Mouse (Mus musculus): ENCODE measurements around the gene Zfp978. TPM values are rescaled to one million over a fixed set of nuclear protein-coding genes. Genes with fewer than 3 reads are reported as not detected.
"Not testable (repeated sequence)": the region's sequence is repeated elsewhere in the genome, so short reads cannot be mapped to it uniquely, and the experiment has no call there.

Zfp978 gene
- polyA plus RNA-seq, 2 experiments, result not detected

GRCm38 (mm10) chr4:147338032-147338610, 23.0 kb upstream of the Zfp978 start:
- no peak for TF ChIP-seq POLR2A (IDR thresholded peaks at IDR 0.05; ENCODE audit: borderline replicate concordance, extremely low read depth, insufficient read depth, insufficient read length)
- H3K27ac ChIP-seq (replicated peaks; ENCODE audit: low read depth, low read length), result no peak overlapping the region
- peaks cover 61% of the 10 kb centered on the region for H3K9me3 ChIP-seq (ENCODE audit: control insufficient read depth, low read length)
- ATAC-seq (ENCODE audit: low FRiP score, low read depth), result peak; percentile 38; the same call in 1 of the 2 replicates
- no peaks in the 10 kb centered on the region for H3K36me3 ChIP-seq (ENCODE audit: control insufficient read depth, insufficient read depth, low read length)
- no peaks in the 10 kb centered on the region for H3K4me1 ChIP-seq (ENCODE audit: control insufficient read depth, insufficient read depth, low read length)
- H3K27me3 ChIP-seq (ENCODE audit: control insufficient read depth, insufficient read depth, low read length), result no peaks in the 10 kb centered on the region
- H3K4me3 ChIP-seq (replicated peaks; ENCODE audit: low read length), result no peak overlapping the region
- no peak overlapping the region for H3K9ac ChIP-seq (ENCODE audit: low read depth, low read length, severe bottlenecking)
- no peak for DNase-seq (ENCODE audit: low spot score)
- H3K4me2 ChIP-seq (replicated peaks; ENCODE audit: low read depth, low read length, severe bottlenecking), result no peak overlapping the region
- 73% methylated on average over 5 of the region's 5 CpGs for WGBS

- WGBS, result 80% methylated on average over 3 of the region's 3 CpGs
- not testable (repeated sequence) for H3K9ac ChIP-seq (ENCODE audit: low read depth, low read length, severe bottlenecking); H3K4me2 ChIP-seq (replicated peaks; ENCODE audit: low read depth, low read length, severe bottlenecking); H3K27me3 ChIP-seq (ENCODE audit: control insufficient read depth, insufficient read depth, low read length); H3K4me3 ChIP-seq (replicated peaks; ENCODE audit: low read length); ATAC-seq (ENCODE audit: low FRiP score, low read depth); H3K4me1 ChIP-seq (ENCODE audit: control insufficient read depth, insufficient read depth, low read length); DNase-seq (ENCODE audit: low spot score); H3K27ac ChIP-seq (replicated peaks; ENCODE audit: low read depth, low read length); H3K36me3 ChIP-seq (ENCODE audit: control insufficient read depth, insufficient read depth, low read length)
- peaks cover 66% of the 10 kb centered on the region for H3K9me3 ChIP-seq (ENCODE audit: control insufficient read depth, low read length)
Measured at GRCm38 (mm10) chr4:147338706-147339105, 22.4 kb upstream of the Zfp978 start.

GRCm38 (mm10) chr4:147339601-147340219, 21.4 kb upstream of the Zfp978 start:
- H3K4me1 ChIP-seq (ENCODE audit: control insufficient read depth, insufficient read depth, low read length); H3K27me3 ChIP-seq (ENCODE audit: control insufficient read depth, insufficient read depth, low read length); ATAC-seq (ENCODE audit: low FRiP score, low read depth); H3K4me3 ChIP-seq (replicated peaks; ENCODE audit: low read length); H3K27ac ChIP-seq (replicated peaks; ENCODE audit: low read depth, low read length); H3K4me2 ChIP-seq (replicated peaks; ENCODE audit: low read depth, low read length, severe bottlenecking); DNase-seq (ENCODE audit: low spot score); H3K36me3 ChIP-seq (ENCODE audit: control insufficient read depth, insufficient read depth, low read length); H3K9ac ChIP-seq (ENCODE audit: low read depth, low read length, severe bottlenecking): not testable (repeated sequence)
- H3K9me3 ChIP-seq (ENCODE audit: control insufficient read depth, low read length), result peaks cover 62% of the 10 kb centered on the region
- WGBS, result 73% methylated on average over 7 of the region's 7 CpGs

GRCm38 (mm10) chr4:147340236-147340635, 20.9 kb upstream of the Zfp978 start:
- H3K4me3 ChIP-seq (replicated peaks; ENCODE audit: low read length); H3K36me3 ChIP-seq (ENCODE audit: control insufficient read depth, insufficient read depth, low read length); H3K27me3 ChIP-seq (ENCODE audit: control insufficient read depth, insufficient read depth, low read length); H3K9ac ChIP-seq (ENCODE audit: low read depth, low read length, severe bottlenecking); H3K4me2 ChIP-seq (replicated peaks; ENCODE audit: low read depth, low read length, severe bottlenecking); H3K4me1 ChIP-seq (ENCODE audit: control insufficient read depth, insufficient read depth, low read length); ATAC-seq (ENCODE audit: low FRiP score, low read depth); DNase-seq (ENCODE audit: low spot score); H3K27ac ChIP-seq (replicated peaks; ENCODE audit: low read depth, low read length): not testable (repeated sequence)
- 61% methylated on average over 3 of the region's 3 CpGs for WGBS
- peaks cover 59% of the 10 kb centered on the region for H3K9me3 ChIP-seq (ENCODE audit: control insufficient read depth, low read length)

GRCm38 (mm10) chr4:147340876-147341275, 20.2 kb upstream of the Zfp978 start:
- not testable (repeated sequence) for H3K4me1 ChIP-seq (ENCODE audit: control insufficient read depth, insufficient read depth, low read length); H3K27me3 ChIP-seq (ENCODE audit: control insufficient read depth, insufficient read depth, low read length); DNase-seq (ENCODE audit: low spot score); ATAC-seq (ENCODE audit: low FRiP score, low read depth); H3K4me2 ChIP-seq (replicated peaks; ENCODE audit: low read depth, low read length, severe bottlenecking); H3K9ac ChIP-seq (ENCODE audit: low read depth, low read length, severe bottlenecking); H3K4me3 ChIP-seq (replicated peaks; ENCODE audit: low read length); H3K36me3 ChIP-seq (ENCODE audit: control insufficient read depth, insufficient read depth, low read length); H3K27ac ChIP-seq (replicated peaks; ENCODE audit: low read depth, low read length)
- peaks cover 52% of the 10 kb centered on the region for H3K9me3 ChIP-seq (ENCODE audit: control insufficient read depth, low read length)
- WGBS, result 87% methylated on average over 3 of the region's 3 CpGs

- H3K9me3 ChIP-seq (ENCODE audit: control insufficient read depth, low read length), result peaks cover 45% of the 10 kb centered on the region
- not testable (repeated sequence) for H3K4me1 ChIP-seq (ENCODE audit: control insufficient read depth, insufficient read depth, low read length); H3K4me2 ChIP-seq (replicated peaks; ENCODE audit: low read depth, low read length, severe bottlenecking); H3K36me3 ChIP-seq (ENCODE audit: control insufficient read depth, insufficient read depth, low read length); H3K9ac ChIP-seq (ENCODE audit: low read depth, low read length, severe bottlenecking); H3K27me3 ChIP-seq (ENCODE audit: control insufficient read depth, insufficient read depth, low read length); H3K27ac ChIP-seq (replicated peaks; ENCODE audit: low read depth, low read length); DNase-seq (ENCODE audit: low spot score); H3K4me3 ChIP-seq (replicated peaks; ENCODE audit: low read length)
- WGBS, result 77% methylated on average over 6 of the region's 6 CpGs
- peak; percentile 75 for ATAC-seq (ENCODE audit: low FRiP score, low read depth)
Measured at GRCm38 (mm10) chr4:147343042-147343908, 17.8 kb upstream of the Zfp978 start.

- not testable (repeated sequence) for DNase-seq (ENCODE audit: low spot score); H3K27me3 ChIP-seq (ENCODE audit: control insufficient read depth, insufficient read depth, low read length); H3K9ac ChIP-seq (ENCODE audit: low read depth, low read length, severe bottlenecking); H3K27ac ChIP-seq (replicated peaks; ENCODE audit: low read depth, low read length); H3K4me1 ChIP-seq (ENCODE audit: control insufficient read depth, insufficient read depth, low read length); H3K4me2 ChIP-seq (replicated peaks; ENCODE audit: low read depth, low read length, severe bottlenecking); ATAC-seq (ENCODE audit: low FRiP score, low read depth); H3K36me3 ChIP-seq (ENCODE audit: control insufficient read depth, insufficient read depth, low read length); H3K4me3 ChIP-seq (replicated peaks; ENCODE audit: low read length)
- peaks cover 48% of the 10 kb centered on the region for H3K9me3 ChIP-seq (ENCODE audit: control insufficient read depth, low read length)
- WGBS, result 83% methylated on average over 2 of the region's 2 CpGs
Measured at GRCm38 (mm10) chr4:147345061-147345554, 16.0 kb upstream of the Zfp978 start.

All from limb, embryonic 14.5 days (tissue).